Mouse (Mus musculus): Measurements from ENCODE around the gene Slc9b2. TPM values are rescaled to one million over a fixed set of nuclear protein-coding genes. Genes with fewer than 3 reads are reported as not detected.

Gene Slc9b2
- total RNA-seq, 2 experiments from 2014 or later = 3.3 to 3.5 TPM

- intact Hi-C loops (cut with DNase I) = no loop called here
- no peak for DNase-seq (ENCODE audit: low spot score in 2 of 2)
Observed at GRCm38 (mm10) chr3:135393186-135393585, 85.7 kb downstream of the Slc9b2 start.

Other genes starting within 250 kb of the Slc9b2 start
- 1 to 10 TPM in 1 of 2 experiments, under 1 TPM in 1; 0.71 to 1.3 TPM for gene Cenpe, start 95.2 kb upstream of the Slc9b2 start, total RNA-seq (2021)
- 1 to 10 TPM; 3.1 to 4.0 TPM for gene Bdh2, start 26.5 kb upstream of the Slc9b2 start, total RNA-seq (2021)
- not detected for gene Slc9b1, start 40.3 kb downstream of the Slc9b2 start, total RNA-seq (2021)
- 10 to 100 TPM; 40.3 to 41.4 TPM for gene Cisd2, start 116.2 kb downstream of the Slc9b2 start, total RNA-seq (2021)
- gene Ube2d3, start 130.4 kb downstream of the Slc9b2 start, total RNA-seq (2021) = 100 to 1,000 TPM; 231 to 239 TPM
- 1 to 10 TPM; 7.2 to 7.9 TPM for gene Manba, start 177.9 kb downstream of the Slc9b2 start, total RNA-seq (2021)

All from left cerebral cortex, postnatal 25 days (tissue).